Mouse (Mus musculus): Measurements from ENCODE around the gene Gm5890.
"Not testable (repeated sequence)": the region's sequence is repeated elsewhere in the genome, so short reads cannot be mapped to it uniquely, and the experiment has no call there.

Gm5890 gene

GRCm38 (mm10) chr7:20262734-20263133 lies at the start of gene Gm5890:
Gene Gm5890, minus strand, starts transcription at chr7:20262834.
- not testable (repeated sequence) for DNase-seq (ENCODE audit: low spot score)

- DNase-seq (ENCODE audit: low spot score): not testable (repeated sequence)
Measured at GRCm38 (mm10) chr7:20233728-20234127, 28.9 kb downstream of the Gm5890 start, which contains the start of gene Gm4498. Gene Gm4498, minus strand, starts transcription at chr7:20233828.

All from spleen, adult 12 weeks (tissue).